Mouse (Mus musculus) hindbrain, embryonic 13.5 days (tissue): ENCODE data around the gene Maml2. TPM values are rescaled to one million over a fixed set of nuclear protein-coding genes. Genes with fewer than 3 reads are reported as not detected.

Experiments
- ATAC-seq: fragments of 200-750 bp; cut with Nextera tagmentation; 2 replicates; pipeline ENCODE4 v1.8.0; 2017; ENCODE audit warnings: moderate TSS enrichment; ENCODE audit not compliant: low FRiP score
- H3K27ac ChIP-seq: fragments of 300-500 bp; sonication (generic); 2 replicates; pipeline ENCODE4 v1.5.1; 2015; ENCODE audit warnings: inconsistent platforms, mild to moderate bottlenecking, moderate library complexity
- H3K27me3 ChIP-seq: fragments of 300-500 bp; sonication (generic); 2 replicates; pipeline ENCODE4 v1.6.1; 2015; ENCODE audit warnings: mild to moderate bottlenecking, inconsistent platforms
- H3K36me3 ChIP-seq: fragments of 300-500 bp; sonication (generic); 2 replicates; pipeline ENCODE4 v1.6.1; 2015; ENCODE audit warnings: mild to moderate bottlenecking, inconsistent platforms
- H3K4me1 ChIP-seq: fragments of 300-500 bp; sonication (generic); replicated peaks from 2 replicates; pipeline ENCODE4 v1.6.1; 2015; ENCODE audit warnings: inconsistent platforms
- H3K4me2 ChIP-seq: fragments of 300-500 bp; sonication (generic); 2 replicates; pipeline ENCODE4 v1.6.1; 2015; ENCODE audit warnings: inconsistent platforms, mild to moderate bottlenecking, moderate library complexity
- H3K4me3 ChIP-seq: fragments of 300-500 bp; sonication (generic); 2 replicates; pipeline ENCODE4 v1.5.1; 2015; ENCODE audit warnings: mild to moderate bottlenecking, inconsistent platforms
- H3K9ac ChIP-seq: fragments of 300-500 bp; sonication (generic); 2 replicates; pipeline ENCODE4 v1.6.1; 2015; ENCODE audit warnings: mild to moderate bottlenecking, inconsistent platforms
- H3K9me3 ChIP-seq: fragments of 300-500 bp; sonication (generic); 2 replicates; pipeline ENCODE4 v1.6.1; 2016; ENCODE audit warnings: inconsistent platforms
- WGBS: fragments of 180-500 bp; shearing (Covaris S2); methylation state at CpG from one replicate; pipeline ENCODE4 v1.1.7; 2015; 5-methylcytosine and 5-hydroxymethylcytosine counted together
- polyA plus RNA-seq: library from polyadenylated mRNA; unstranded; fragments of >200 nt; fragmentation: Nextera tagmentation; extraction: Ambion mirVana; gene quantifications from 2 replicates; pipeline ENCODE4 v1.2.1, GENCODE M21; 2015

Maml2 gene
- polyA plus RNA-seq, 1 experiment from 2014 or later: 11.4 TPM

DNA sequence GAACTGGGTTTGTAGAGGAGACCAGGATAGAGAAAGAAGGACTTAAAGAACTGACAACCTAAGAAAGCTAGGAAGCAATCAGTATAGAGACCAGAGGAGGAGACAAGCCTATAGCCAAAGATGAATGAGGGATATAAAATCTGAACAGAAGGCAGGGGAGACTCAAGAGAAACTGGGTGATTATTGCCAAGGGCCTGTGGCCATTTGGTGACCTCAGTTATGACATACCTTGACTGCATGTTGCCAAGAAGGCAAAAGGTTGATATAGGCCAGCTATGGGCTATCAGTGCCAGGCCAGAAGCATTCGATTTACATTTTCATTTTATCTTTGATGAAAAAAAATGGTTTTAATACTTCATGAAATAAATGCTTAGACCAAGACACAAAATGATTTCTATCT is 327.0 kb downstream of the Maml2 start:
- Histone ChIP-seq H3K4me3 (no peak overlapping the region), H3K4me2 (no peak overlapping the region), H3K27ac (no peak overlapping the region), H3K36me3 (peaks cover 6% of the 10 kb centered on the region; the same call in 1 of the 2 replicates), H3K9me3 (no peaks in the 10 kb centered on the region), H3K9ac (no peak overlapping the region), H3K4me1 (peaks cover 11% of the 10 kb centered on the region), H3K27me3 (no peaks in the 10 kb centered on the region)
- WGBS: 100% methylated on average over 1 of the region's 1 CpGs
- no peak for ATAC-seq

DNA sequence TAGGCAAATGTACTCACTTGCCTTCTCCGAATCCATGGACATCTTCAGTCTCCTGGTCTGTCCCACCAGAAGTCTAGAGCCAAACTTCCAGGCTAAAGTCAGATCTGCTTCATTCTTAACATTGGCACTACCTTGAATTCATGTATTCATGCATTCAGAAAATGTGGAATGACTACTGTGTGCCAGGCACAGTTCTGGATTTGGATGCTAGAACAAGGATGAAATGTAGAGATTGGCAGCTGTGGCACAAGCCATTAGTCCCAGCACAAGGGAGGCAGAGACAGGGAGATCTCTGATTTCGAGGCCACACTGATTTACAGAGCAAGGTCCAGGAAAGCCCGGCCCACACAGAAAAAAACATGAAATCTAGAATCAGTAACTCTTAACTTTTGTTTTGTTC is 327.5 kb downstream of the Maml2 start:
- no peak overlapping the region for H3K4me2 ChIP-seq
- H3K9me3 ChIP-seq: no peaks in the 10 kb centered on the region
- H3K9ac ChIP-seq: no peak overlapping the region
- H3K27ac ChIP-seq: no peak overlapping the region
- no peak overlapping the region for H3K4me3 ChIP-seq
- H3K36me3 ChIP-seq: peaks cover 6% of the 10 kb centered on the region; the same call in 1 of the 2 replicates
- H3K27me3 ChIP-seq: no peaks in the 10 kb centered on the region
- peaks cover 11% of the 10 kb centered on the region for H3K4me1 ChIP-seq
- 93% methylated on average over 3 of the region's 3 CpGs for WGBS
- no peak for ATAC-seq

DNA sequence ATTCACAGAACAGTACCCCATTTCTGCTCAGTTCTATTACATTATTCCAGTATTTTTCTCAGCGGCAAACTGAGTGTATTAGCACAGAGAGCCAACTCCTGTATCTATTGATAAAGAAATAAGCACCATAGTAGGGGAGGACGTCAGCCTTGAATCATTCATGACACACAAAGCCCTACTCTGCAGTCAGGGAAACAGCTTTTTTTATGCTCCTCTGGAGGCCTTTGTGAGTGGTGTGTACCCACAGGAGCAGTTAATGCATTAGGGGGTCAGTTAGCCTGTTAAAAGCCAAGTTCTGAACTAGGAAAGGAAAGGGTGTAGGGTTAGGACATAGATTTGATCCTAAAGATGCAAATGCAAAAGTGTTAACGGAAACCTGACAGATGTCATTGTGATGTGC is 328.7 kb downstream of the Maml2 start:
- no peaks in the 10 kb centered on the region for H3K27me3 ChIP-seq
- peaks cover 11% of the 10 kb centered on the region for H3K4me1 ChIP-seq
- ATAC-seq: 0 out of 2 replicates have a peak, but pooled peaks have one; percentile 28
- H3K36me3 ChIP-seq: no peaks in the 10 kb centered on the region
- no peaks in the 10 kb centered on the region for H3K9me3 ChIP-seq
- H3K9ac ChIP-seq: no peak overlapping the region
- H3K4me3 ChIP-seq: no peak overlapping the region
- WGBS: 31% methylated on average over 3 of the region's 3 CpGs
- no peak overlapping the region for H3K4me2 ChIP-seq
- 0 out of 2 replicates have a peak overlapping the region, but pooled peaks have one; percentile 26 for H3K27ac ChIP-seq

DNA sequence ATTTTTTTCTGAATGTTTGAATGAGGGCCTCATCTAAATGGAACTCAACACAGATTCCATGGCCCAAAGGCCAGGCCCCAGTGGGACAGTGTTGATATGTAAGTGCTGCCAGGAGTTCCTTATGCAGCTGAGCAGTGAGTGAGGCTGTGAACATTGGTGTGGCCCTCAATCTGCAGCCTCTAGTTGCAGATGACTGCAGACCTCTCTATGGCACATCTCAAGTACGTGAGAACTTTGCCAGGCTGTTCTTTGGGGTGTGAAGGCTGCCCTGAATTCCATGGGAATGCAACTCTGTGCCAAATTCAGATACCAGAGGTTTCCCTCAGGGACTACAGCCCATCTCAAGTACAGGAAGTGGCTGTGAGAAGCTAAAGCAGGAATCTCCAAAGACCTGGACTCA is 335.6 kb downstream of the Maml2 start:
- no peaks in the 10 kb centered on the region for H3K9me3 ChIP-seq
- no peak for ATAC-seq
- no peak overlapping the region for H3K4me3 ChIP-seq
- no peak overlapping the region for H3K4me2 ChIP-seq
- no peak overlapping the region for H3K9ac ChIP-seq
- H3K4me1 ChIP-seq: peaks cover 9% of the 10 kb centered on the region; the same call in 1 of the 2 replicates
- no peaks in the 10 kb centered on the region for H3K36me3 ChIP-seq
- no peaks in the 10 kb centered on the region for H3K27me3 ChIP-seq
- H3K27ac ChIP-seq: no peak overlapping the region
- 87% methylated on average over 1 of the region's 1 CpGs for WGBS

DNA sequence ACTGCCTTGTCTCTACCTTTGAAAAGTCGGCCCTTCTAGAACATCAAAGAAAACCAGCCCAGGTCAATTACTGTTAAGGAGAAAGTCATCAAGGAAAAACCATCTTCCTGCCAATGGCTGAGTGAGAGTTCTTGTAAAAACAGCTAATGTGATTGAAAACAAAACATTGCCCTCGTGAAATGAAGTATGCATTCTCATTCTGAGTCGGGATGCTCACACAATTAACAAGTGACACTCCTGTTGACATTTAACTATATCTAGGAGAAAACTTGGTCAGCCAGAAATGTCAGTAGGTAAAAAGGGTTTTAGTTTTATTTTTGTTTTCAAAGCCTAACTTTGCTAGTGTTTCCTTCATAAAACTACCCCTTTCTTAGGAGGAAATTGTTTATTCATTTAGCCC is 341.9 kb downstream of the Maml2 start:
- no peaks in the 10 kb centered on the region for H3K9me3 ChIP-seq
- no peaks in the 10 kb centered on the region for H3K36me3 ChIP-seq
- no peak overlapping the region for H3K4me2 ChIP-seq
- H3K4me1 ChIP-seq: no peaks in the 10 kb centered on the region
- H3K4me3 ChIP-seq: no peak overlapping the region
- H3K27me3 ChIP-seq: no peaks in the 10 kb centered on the region
- H3K27ac ChIP-seq: no peak overlapping the region
- 77% methylated on average over 3 of the region's 3 CpGs for WGBS
- no peak overlapping the region for H3K9ac ChIP-seq
- ATAC-seq: no peak

DNA sequence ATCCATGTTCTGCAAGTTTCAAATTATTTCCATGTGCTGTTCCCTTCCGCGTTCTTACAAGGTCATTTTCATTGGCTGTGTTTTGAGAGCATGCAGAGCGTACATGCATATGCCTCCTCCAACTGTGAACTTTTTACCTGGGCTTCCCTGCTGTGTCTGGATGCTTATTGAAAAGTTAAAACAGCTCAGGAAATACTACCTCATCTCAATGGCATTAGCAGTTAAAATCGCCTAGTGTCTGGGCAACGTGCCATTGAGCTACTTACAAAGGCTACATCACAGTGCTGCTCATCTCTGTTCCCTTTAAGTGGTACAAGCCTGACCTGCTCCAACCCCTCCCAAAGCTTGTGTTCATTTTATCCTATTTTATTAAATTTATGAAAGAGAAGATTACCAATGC is 347.4 kb downstream of the Maml2 start:
- Histone ChIP-seq H3K9me3 (no peaks in the 10 kb centered on the region), H3K4me1 (0 out of 2 replicates have a peak, but pooled peaks cover 4% of the 10 kb centered on the region), H3K36me3 (no peaks in the 10 kb centered on the region), H3K4me3 (no peak overlapping the region), H3K27ac (no peak overlapping the region), H3K4me2 (no peak overlapping the region), H3K27me3 (0 out of 2 replicates have a peak, but pooled peaks cover 2% of the 10 kb centered on the region), H3K9ac (no peak overlapping the region)
- ATAC-seq: no peak
- 66% methylated on average over 5 of the region's 5 CpGs for WGBS

DNA sequence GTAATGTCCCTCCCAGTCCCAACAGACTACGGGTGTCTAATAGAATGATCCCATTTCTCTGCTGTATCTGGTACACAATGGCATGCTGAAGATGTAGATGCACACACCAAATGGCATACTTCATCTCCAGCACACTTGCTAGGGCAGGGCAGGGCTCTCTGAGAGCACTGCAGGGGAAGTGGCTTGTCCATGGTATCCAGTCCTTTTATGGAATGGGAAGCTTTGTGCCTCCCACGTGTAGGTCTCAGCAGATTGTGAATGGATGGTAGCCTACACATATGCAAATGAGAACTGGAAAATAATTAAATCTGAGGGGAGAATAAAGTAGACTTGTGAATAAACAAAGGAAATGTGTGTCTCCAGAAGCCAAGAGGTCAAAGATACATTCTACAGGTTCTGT is 353.3 kb downstream of the Maml2 start:
- no peak for ATAC-seq

DNA sequence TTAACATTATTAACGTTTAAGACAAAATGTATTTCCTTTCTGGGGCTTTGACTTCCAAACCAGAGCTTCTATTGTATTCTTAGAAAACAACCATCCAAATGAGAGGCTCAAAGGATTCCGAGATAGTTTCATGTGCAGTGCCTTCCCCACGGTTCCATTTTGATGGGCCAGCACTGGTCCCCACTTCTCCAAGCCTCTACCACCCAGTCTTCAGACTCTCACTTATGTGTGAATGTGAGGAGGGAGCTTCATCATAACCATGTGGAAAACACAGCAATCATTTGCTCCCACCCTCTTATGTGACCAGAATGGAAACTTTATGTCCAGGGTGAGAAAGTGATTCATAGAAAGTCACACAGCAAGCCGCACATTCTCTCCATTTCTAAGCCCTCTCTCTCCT is 354.1 kb downstream of the Maml2 start:
- 0 out of 2 replicates have a peak overlapping the region, but pooled peaks have one; percentile 3 for H3K9ac ChIP-seq
- ATAC-seq: no peak
- H3K4me3 ChIP-seq: no peak overlapping the region
- H3K9me3 ChIP-seq: no peaks in the 10 kb centered on the region
- peaks cover 17% of the 10 kb centered on the region for H3K4me1 ChIP-seq
- H3K4me2 ChIP-seq: peak overlapping the region; percentile 32; the same call in 1 of the 2 replicates
- H3K27me3 ChIP-seq: 0 out of 2 replicates have a peak, but pooled peaks cover 2% of the 10 kb centered on the region
- H3K27ac ChIP-seq: peak overlapping the region; percentile 78
- H3K36me3 ChIP-seq: no peaks in the 10 kb centered on the region
- 30% methylated on average over 4 of the region's 4 CpGs for WGBS

More for the DNA sequence above, 353.3 kb downstream of the Maml2 start:
- WGBS: 42% methylated on average over 2 of the region's 2 CpGs
- Histone ChIP-seq H3K27me3 (0 out of 2 replicates have a peak, but pooled peaks cover 2% of the 10 kb centered on the region), H3K9me3 (no peaks in the 10 kb centered on the region), H3K9ac (no peak overlapping the region), H3K4me1 (peaks cover 17% of the 10 kb centered on the region), H3K4me3 (no peak overlapping the region), H3K27ac (no peak overlapping the region), H3K36me3 (no peaks in the 10 kb centered on the region), H3K4me2 (no peak overlapping the region)

DNA sequence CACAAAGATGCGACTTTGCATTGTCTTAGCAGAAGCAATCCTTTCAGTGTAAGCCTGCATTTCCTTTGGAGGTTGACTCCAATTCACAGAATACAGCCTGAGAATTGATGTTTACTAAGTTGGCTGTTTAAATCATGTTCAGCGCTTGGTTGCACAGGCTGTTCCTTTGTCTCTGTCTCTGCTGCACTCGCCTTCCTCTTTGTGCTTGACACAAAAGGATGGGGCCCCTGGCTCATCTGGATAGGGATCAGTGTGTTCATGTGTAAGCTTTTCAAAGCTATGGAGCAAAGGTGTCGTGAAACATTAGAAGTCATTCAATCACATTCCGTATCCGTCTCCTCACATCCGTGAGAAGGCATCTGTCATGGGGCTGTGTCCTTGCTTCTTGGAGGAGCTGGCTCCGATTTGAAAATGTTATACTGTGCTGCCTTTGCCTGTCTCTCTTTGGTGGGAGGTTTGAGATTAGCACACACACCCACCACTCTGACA is 354.7 kb downstream of the Maml2 start:
- H3K4me3 ChIP-seq: no peak overlapping the region
- H3K4me2 ChIP-seq: peak overlapping the region; percentile 32
- 13% methylated on average over 8 of the region's 8 CpGs for WGBS
- no peaks in the 10 kb centered on the region for H3K36me3 ChIP-seq
- ATAC-seq: peak; percentile 78
- H3K9ac ChIP-seq: peak overlapping the region; percentile 3; the same call in 1 of the 2 replicates
- H3K4me1 ChIP-seq: peaks cover 17% of the 10 kb centered on the region
- H3K9me3 ChIP-seq: no peaks in the 10 kb centered on the region
- H3K27ac ChIP-seq: peak overlapping the region; percentile 78
- 0 out of 2 replicates have a peak, but pooled peaks cover 2% of the 10 kb centered on the region for H3K27me3 ChIP-seq

DNA sequence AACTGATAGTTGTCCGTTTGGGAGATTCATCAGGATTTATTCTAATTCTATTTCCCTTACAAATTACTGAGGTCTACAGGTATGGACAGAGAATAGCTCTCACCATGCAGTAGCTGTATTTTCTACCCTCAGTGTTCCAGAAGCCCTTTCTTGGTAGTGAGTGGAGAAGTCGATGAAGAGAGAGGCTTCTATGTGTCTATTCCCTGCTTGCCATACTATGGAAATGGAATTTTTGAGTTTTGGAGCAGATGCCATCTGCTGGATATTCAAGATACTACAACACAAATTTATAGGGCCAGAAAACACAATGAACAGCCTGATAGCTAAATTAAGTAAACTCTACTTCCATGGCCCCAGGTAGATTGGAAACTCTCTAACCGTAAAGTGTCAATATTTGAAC is 355.2 kb downstream of the Maml2 start:
- ATAC-seq: peak; percentile 84
- H3K36me3 ChIP-seq: no peaks in the 10 kb centered on the region
- H3K27me3 ChIP-seq: 0 out of 2 replicates have a peak, but pooled peaks cover 2% of the 10 kb centered on the region
- peak overlapping the region; percentile 32 for H3K4me2 ChIP-seq
- 24% methylated on average over 3 of the region's 3 CpGs for whole genome bisulfite sequencing
- H3K4me3 ChIP-seq: no peak overlapping the region
- H3K27ac ChIP-seq: peak overlapping the region; percentile 78
- H3K9ac ChIP-seq: peak overlapping the region; percentile 3; the same call in 1 of the 2 replicates
- H3K9me3 ChIP-seq: no peaks in the 10 kb centered on the region
- H3K4me1 ChIP-seq: peaks cover 17% of the 10 kb centered on the region

DNA sequence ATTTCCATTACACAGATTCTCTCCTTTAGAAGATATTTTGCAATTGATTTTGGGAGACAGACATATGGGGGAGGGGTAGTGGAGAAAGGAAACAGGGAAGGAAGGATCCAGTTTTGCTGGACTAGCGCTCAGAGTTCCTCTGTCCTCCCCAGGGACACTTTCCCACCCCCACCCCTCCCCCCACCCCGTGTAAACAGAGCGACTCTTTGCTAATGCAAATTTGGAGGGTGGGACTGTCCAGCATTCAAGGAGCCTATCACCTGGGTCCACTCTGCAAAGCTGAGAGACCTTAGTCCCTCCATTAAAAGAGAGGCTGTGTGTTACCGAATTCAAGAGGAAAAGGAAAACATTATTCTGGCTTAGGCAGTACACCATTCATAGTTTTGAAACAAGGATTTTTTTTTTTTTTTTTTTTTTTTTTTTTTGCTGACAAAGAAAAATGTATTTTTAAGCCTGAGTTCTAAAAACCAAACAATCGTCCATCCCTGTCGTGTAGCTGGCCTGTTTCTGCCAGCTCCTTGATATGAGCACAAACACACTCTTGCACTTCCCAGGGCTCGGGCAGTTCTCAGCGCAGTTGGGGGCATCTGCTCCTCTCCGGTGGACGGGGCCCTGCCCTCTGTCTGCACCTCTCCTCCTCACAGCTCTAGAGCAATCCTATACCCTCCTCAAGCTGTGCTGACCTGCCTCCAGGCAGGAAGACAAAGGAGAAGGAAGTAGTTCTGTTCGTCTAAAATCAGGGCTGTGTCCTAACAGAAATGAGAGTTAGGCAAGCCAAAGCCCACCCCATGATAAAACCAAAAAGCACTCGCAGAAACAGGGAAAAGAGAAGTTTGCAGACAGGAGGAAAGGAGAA is 364.2 kb downstream of the Maml2 start:
- 2% methylated on average over 12 of the region's 12 CpGs for WGBS
- no peaks in the 10 kb centered on the region for H3K9me3 ChIP-seq
- ATAC-seq: peak; percentile 49; the same call in 1 of the 2 replicates
- no peaks in the 10 kb centered on the region for H3K27me3 ChIP-seq
- H3K36me3 ChIP-seq: no peaks in the 10 kb centered on the region
- H3K4me1 ChIP-seq: peaks cover 14% of the 10 kb centered on the region
- H3K4me2 ChIP-seq: peak overlapping the region; percentile 31
- peak overlapping the region; percentile 40; the same call in 1 of the 2 replicates for H3K27ac ChIP-seq
- 0 out of 2 replicates have a peak overlapping the region, but pooled peaks have one; percentile 29 for H3K9ac ChIP-seq
- no peak overlapping the region for H3K4me3 ChIP-seq

DNA sequence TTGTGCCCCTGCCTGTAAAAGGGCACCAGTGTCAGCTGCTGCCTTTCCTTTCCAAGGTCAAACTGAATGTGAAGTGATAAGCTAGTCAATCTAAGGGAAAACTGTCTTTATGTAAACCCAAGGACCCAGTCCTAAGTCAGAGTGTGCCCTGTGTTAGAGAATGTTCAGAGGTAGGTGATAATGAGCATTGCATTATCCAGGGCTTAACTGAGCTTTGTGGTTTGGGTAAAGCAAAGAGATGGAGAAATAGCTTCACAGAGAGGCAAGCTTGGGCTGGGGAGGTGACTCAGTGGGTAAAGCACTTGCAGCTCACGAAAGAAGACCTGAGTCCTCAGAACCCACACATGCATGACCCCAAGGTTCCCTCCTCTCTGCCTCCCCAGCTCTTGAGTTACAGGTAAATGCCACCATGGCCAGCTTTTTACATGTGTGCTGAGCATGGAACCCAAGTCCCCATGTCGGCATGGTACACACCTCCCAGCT is 367.8 kb downstream of the Maml2 start:
- ATAC-seq: no peak
- Histone ChIP-seq H3K27ac (no peak overlapping the region), H3K27me3 (no peaks in the 10 kb centered on the region), H3K4me1 (peaks cover 15% of the 10 kb centered on the region), H3K9me3 (no peaks in the 10 kb centered on the region), H3K4me2 (no peak overlapping the region), H3K4me3 (no peak overlapping the region), H3K9ac (no peak overlapping the region), H3K36me3 (no peaks in the 10 kb centered on the region)
- 95% methylated on average over 2 of the region's 2 CpGs for WGBS
